Mouse (Mus musculus) heart, adult 2 months (tissue): ENCODE data around the gene Asic1. TPM values are rescaled to one million over a fixed set of nuclear protein-coding genes. Genes with fewer than 3 reads are reported as not detected.
A peak's percentile ranks its signal among the peaks of the same experiment; 100 is the strongest.

ENCODE experiments used
- DNase-seq, 2 experiments: peaks; one replicate each; pipeline ENCODE4 v3.0.0; 2021
- H3K27ac ChIP-seq: fragments of 200-600 bp; 2 replicates; pipeline ENCODE4 v1.8.1; 2022
- H3K27me3 ChIP-seq: fragments of 200-500 bp; 2 replicates; pipeline ENCODE4 v1.6.1; 2012; ENCODE audit warnings: mild to moderate bottlenecking, low read length, inconsistent platforms, mixed read lengths; ENCODE audit not compliant: control insufficient read depth, insufficient read depth
- H3K36me3 ChIP-seq: fragments of 200-500 bp; 2 replicates; pipeline ENCODE4 v1.6.1; 2012; ENCODE audit warnings: low read length, inconsistent platforms; ENCODE audit not compliant: control insufficient read depth, insufficient read depth
- H3K4me1 ChIP-seq: fragments of 200-500 bp; 2 replicates; pipeline ENCODE4 v1.6.1; 2011; ENCODE audit warnings: low read length; ENCODE audit not compliant: control insufficient read depth, insufficient read depth
- H3K4me3 ChIP-seq: fragments of 200-600 bp; 2 replicates; pipeline ENCODE4 v1.8.1; 2022
- H3K79me2 ChIP-seq: fragments of 200-500 bp; replicated peaks from 2 replicates; pipeline ENCODE4 v1.6.1; 2012; ENCODE audit warnings: mild to moderate bottlenecking, inconsistent platforms, low read length, moderate library complexity, mixed read lengths; ENCODE audit not compliant: control insufficient read depth, insufficient read depth
- H3K9ac ChIP-seq: fragments of 200-500 bp; 2 replicates; pipeline ENCODE4 v1.6.1; 2012; ENCODE audit warnings: low read depth, mild to moderate bottlenecking, control low read depth, inconsistent platforms, low read length, mixed read lengths
- CTCF ChIP-seq: fragments of 200-600 bp; IDR thresholded peaks from 2 replicates; pipeline ENCODE4 v1.8.1; 2022; ENCODE audit warnings: antibody characterized with exemption, mild to moderate bottlenecking, moderate library complexity
- EP300 ChIP-seq: fragments of 200-500 bp; IDR thresholded peaks from 2 replicates; pipeline ENCODE4 v1.6.1; 2011; ENCODE audit warnings: low read depth, low read length, control low read depth; ENCODE audit not compliant: insufficient read depth
- POLR2A ChIP-seq: fragments of 200-500 bp; IDR thresholded peaks from 2 replicates; pipeline ENCODE4 v1.6.1; 2011; ENCODE audit warnings: mild to moderate bottlenecking, low read depth, low read length, control low read depth; ENCODE audit not compliant: insufficient read depth
- WGBS: fragments of 180-500 bp; shearing (Covaris S2); methylation state at CpG from one replicate; pipeline ENCODE4 v1.1.7; 2018; 5-methylcytosine and 5-hydroxymethylcytosine counted together
- intact Hi-C: fragments of 180-260 bp; cut with DNase I; formaldehyde crosslinking; loops from one replicate; pipeline ENCODE4 v1.15.1; 2025
- polyA plus RNA-seq: library from polyadenylated mRNA; depleted of rRNA; stranded (reverse); fragments of >200 nt; gene quantifications from 2 replicates; pipeline ENCODE4 v1.2.3, GENCODE M21; 2012
- total RNA-seq, 2 experiments: library from RNA; stranded (reverse); gene quantifications; 2 replicates each; pipeline ENCODE4 v1.2.3; 2021

Asic1 gene
- total and polyA plus RNA-seq, 3 experiments, result 0.42 to 1.3 (median 0.50) TPM

GRCm38 (mm10) chr15:99651163-99651872, 18.9 kb upstream of the Asic1 start, which contains the start of gene Racgap1:
Racgap1 (minus strand) TSS chr15:99651656.
- DNase-seq, result peak; percentile 95 to 96
- Histone ChIP-seq H3K36me3 (no peaks in the 10 kb centered on the region), H3K9ac (peak within 1 kb of the TSS; percentile 74), H3K27me3 (no peaks in the 10 kb centered on the region; the same call in 1 of the 2 replicates), H3K4me1 (no peaks in the 10 kb centered on the region; the same call in 1 of the 2 replicates), H3K27ac (no peak within 1 kb of the TSS), H3K4me3 (peak within 1 kb of the TSS; percentile 55), H3K79me2 (peaks cover 3% of the 10 kb centered on the region; the same call in 1 of the 2 replicates)
- WGBS, result under 1% methylated on average over 63 of the region's 68 CpGs
- TF ChIP-seq EP300 (no peak), CTCF (no peak), POLR2A (no peak)
- intact Hi-C loops, result no loop called here

- Histone ChIP-seq H3K9ac (no peak overlapping the region), H3K79me2 (peaks cover 2% of the 10 kb centered on the region; the same call in 1 of the 2 replicates), H3K27ac (no peak overlapping the region), H3K4me1 (no peaks in the 10 kb centered on the region; the same call in 1 of the 2 replicates), H3K4me3 (peak overlapping the region; percentile 55), H3K36me3 (no peaks in the 10 kb centered on the region), H3K27me3 (no peaks in the 10 kb centered on the region; the same call in 1 of the 2 replicates)
- TF ChIP-seq EP300 (no peak), POLR2A (no peak), CTCF (no peak)
- intact Hi-C loops, result no loop called here
- no peak for DNase-seq
- 74% methylated on average over 10 of the region's 10 CpGs for WGBS
Observed at GRCm38 (mm10) chr15:99651984-99652872, 17.9 kb upstream of the Asic1 start.

GRCm38 (mm10) chr15:99653291-99653690, 16.9 kb upstream of the Asic1 start:
- 21% methylated on average over 8 of the region's 8 CpGs for WGBS
- Histone ChIP-seq H3K27ac (no peak overlapping the region), H3K36me3 (no peaks in the 10 kb centered on the region), H3K79me2 (no peaks in the 10 kb centered on the region), H3K9ac (no peak overlapping the region), H3K4me3 (no peak overlapping the region), H3K27me3 (no peaks in the 10 kb centered on the region; the same call in 1 of the 2 replicates), H3K4me1 (no peaks in the 10 kb centered on the region; the same call in 1 of the 2 replicates)
- peak; percentile 30 for TF ChIP-seq CTCF
- no peak for TF ChIP-seq EP300
- DNase-seq, result no peak
- intact Hi-C loops, result no loop called here

DNA sequence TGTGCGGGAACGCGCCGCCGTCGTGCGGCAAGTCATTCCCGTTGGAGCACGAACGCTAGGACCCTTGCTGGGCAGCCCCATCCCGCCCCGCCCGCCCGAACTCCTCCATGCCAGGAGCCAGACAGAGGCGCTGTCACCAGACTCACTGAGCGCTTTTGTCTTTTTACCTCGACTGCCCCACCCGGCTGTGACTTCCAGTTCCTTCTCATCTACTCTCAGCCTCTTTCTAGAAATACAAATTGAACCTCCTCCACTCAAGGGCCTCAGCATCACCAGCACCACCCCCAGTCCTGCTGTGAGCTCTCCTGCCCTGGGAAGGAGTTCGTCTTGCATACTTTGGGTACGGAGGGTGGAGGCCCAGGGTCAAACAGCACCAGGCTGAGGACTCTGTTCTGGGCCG, 16.3 kb upstream of the Asic1 start:
- Histone ChIP-seq H3K79me2 (no peaks in the 10 kb centered on the region), H3K27me3 (no peaks in the 10 kb centered on the region; the same call in 1 of the 2 replicates), H3K27ac (no peak overlapping the region), H3K36me3 (no peaks in the 10 kb centered on the region), H3K4me3 (no peak overlapping the region), H3K9ac (no peak overlapping the region), H3K4me1 (no peaks in the 10 kb centered on the region; the same call in 1 of the 2 replicates)
- DNase-seq, result no peak
- 23% methylated on average over 21 of the region's 21 CpGs for WGBS
- TF ChIP-seq POLR2A, result no peak
- no peak for TF ChIP-seq CTCF
- no peak for TF ChIP-seq EP300
- intact Hi-C loops, result no loop called here

- no peak overlapping the region for H3K9ac ChIP-seq
- no peaks in the 10 kb centered on the region for H3K36me3 ChIP-seq
- H3K27ac ChIP-seq, result no peak overlapping the region
- no peaks in the 10 kb centered on the region; the same call in 1 of the 2 replicates for H3K27me3 ChIP-seq
- TF ChIP-seq EP300, result no peak
- no peak for TF ChIP-seq CTCF
- no peak for TF ChIP-seq POLR2A
- H3K4me1 ChIP-seq, result no peaks in the 10 kb centered on the region
- no peak overlapping the region for H3K4me3 ChIP-seq
- intact Hi-C loops, result no loop called here
- DNase-seq, result no peak
- WGBS, result 48% methylated on average over 9 of the region's 9 CpGs
- no peaks in the 10 kb centered on the region for H3K79me2 ChIP-seq
Observed at GRCm38 (mm10) chr15:99655956-99656355, 14.2 kb upstream of the Asic1 start.
